Mouse (Mus musculus) cerebellum, adult 9-10 months (tissue): ENCODE results near the gene Avp.

Experiments
- DNase-seq: peaks from one replicate; pipeline ENCODE4 v3.0.0; 2022

Gene Avp

GRCm38 (mm10) chr2:130569926-130570325 lies 12.4 kb downstream of the Avp start:
- DNase-seq, result no peak

DNA sequence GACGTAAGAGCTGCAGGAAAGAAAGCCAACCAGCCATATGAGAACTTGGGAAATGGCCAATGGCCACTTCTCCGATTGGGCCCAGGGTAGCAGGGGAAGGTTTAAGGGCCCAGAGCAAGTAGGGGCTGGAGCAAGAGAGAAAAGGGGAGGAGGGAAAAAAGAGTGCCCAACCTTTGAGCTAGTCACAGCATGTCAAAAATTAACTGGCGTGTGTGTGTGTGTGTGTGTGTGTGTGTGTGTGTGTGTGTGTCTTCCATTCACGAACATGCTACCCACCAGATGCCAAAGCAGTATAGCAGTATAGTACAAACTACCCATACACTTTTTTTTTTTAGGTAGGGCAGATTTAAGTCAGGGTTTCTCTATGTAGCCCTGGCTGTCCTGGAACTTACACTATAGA lies 13.4 kb downstream of the Avp start:
- DNase-seq, result no peak

GRCm38 (mm10) chr2:130564983-130565382 lies 17.4 kb downstream of the Avp start:
- DNase-seq, result no peak

DNA sequence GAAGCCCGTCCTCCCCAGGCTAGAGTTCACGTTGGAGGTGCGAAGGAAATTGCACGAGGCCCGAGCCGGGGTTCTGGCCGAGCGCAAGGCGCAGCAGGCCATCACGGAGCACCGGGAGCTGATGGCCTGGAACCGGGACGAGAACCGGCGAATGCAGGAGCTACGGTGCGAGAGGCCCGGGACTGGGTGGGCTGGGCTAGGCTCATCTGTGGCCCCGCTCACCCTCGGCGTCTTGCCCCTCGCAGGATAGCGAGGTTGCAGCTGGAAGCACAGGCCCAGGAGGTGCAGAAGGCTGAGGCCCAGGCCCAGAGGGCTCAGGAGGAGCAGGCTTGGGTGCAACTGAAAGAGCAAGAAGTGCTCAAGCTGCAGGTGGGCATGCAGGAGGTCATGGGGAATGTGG lies 18.3 kb downstream of the Avp start:
- DNase-seq, result no peak

GRCm38 (mm10) chr2:130563212-130564055 lies 18.9 kb downstream of the Avp start, which contains the start of gene Mrps26:
Gene Mrps26 (plus strand): TSS chr2:130563742.
- DNase-seq, result peak; percentile 91

- no peak for DNase-seq
These were observed 24.3 kb downstream of the Avp start for GRCm38 (mm10) chr2:130558015-130558414.

- DNase-seq, result peak; percentile 53
These were observed 24.9 kb downstream of the Avp start for GRCm38 (mm10) chr2:130557462-130557861.

GRCm38 (mm10) chr2:130556292-130556691 lies 26.1 kb downstream of the Avp start:
- no peak for DNase-seq

GRCm38 (mm10) chr2:130554841-130555240 lies 27.5 kb downstream of the Avp start:
- DNase-seq, result no peak

DNA sequence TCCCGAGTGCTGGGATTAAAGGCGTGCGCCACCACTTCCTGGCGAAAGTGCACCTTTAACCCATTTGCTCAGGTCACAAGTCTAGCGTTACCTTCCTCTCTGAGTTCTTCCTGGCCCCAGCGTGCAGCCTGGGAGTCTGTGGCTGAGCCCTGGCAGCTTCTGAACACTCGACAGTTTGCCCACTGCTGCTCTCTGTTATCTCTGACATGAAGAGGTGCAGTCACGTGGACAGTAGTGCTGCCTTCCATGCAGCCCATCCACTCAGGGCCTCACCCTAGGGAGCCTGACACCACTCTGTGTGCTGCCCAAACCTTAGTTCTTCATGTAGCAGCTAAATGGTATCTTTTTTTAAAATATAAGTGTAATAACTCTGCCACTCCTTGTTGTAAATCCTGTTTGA lies 35.4 kb downstream of the Avp start:
- DNase-seq, result no peak

DNA sequence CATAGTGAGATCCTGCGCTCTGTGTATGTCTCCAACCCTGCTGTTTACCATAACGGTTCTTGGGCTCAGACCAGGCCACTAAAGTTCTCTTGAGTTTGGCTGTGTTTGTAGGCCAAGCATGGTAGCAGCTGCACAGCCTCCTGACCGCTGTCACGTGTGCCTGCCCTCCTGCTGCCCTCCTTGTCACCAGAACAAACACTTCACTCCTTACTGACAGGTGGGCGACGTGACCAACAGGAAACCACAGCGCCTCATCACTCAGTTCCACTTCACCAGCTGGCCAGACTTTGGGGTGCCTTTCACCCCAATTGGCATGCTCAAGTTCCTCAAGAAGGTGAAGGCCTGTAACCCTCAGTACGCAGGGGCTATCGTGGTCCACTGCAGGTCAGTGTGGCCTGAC lies 42.1 kb downstream of the Avp start:
- no peak for DNase-seq

DNA sequence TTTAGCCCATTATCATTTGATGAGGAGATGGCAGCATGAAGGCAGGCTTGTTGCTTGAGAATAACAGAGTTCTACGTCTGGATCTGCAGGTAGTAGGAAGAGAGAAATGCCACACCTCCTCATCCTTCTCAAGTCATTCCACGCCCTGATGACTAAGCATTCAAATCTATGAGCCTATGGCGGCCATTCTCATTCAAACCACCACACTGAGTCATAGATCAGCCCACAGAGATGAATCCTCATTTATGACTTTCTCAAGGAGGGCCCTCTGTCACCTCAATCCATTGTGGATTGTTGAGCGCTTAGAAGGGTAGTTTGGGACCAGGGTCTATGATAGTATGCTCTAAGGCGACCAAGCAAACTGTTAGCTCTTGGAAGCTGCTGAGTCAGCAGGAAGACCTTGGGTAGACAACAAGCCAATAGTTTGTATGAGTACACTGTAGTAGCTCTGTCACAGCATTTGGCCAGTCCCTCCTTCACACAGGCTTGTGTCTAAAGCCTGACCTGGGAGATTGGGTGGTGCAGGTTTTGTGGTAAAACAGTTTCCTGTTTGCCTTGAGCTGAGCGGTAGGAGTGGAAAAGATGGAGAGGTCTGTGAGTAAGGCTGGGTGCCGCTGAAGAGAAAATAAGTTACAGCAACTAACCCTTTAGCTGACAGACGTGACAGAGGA lies 43.3 kb downstream of the Avp start:
- no peak for DNase-seq

GRCm38 (mm10) chr2:130536890-130537289 lies 45.5 kb downstream of the Avp start:
- DNase-seq, result no peak

GRCm38 (mm10) chr2:130535017-130535416 lies 47.3 kb downstream of the Avp start:
- DNase-seq, result no peak

- DNase-seq, result no peak
These were observed 50.2 kb downstream of the Avp start for GRCm38 (mm10) chr2:130532201-130532600.
